Mouse (Mus musculus) embryonic fibroblast, embryonic 13.5 days (primary cell): ENCODE measurements at regions not wholly inside any gene's neighbourhood (a gene's known extent, or its start where the extent isn't known, plus 50 kb on each side); places are given as distances from the start of the nearest gene placed in this dataset.

ENCODE experiments used
- H3K27ac ChIP-seq: 2 replicates; pipeline ENCODE4 v1.5.1; 2012; ENCODE audit warnings: low read length, control low read depth, inconsistent platforms; ENCODE audit not compliant: insufficient read depth
- H3K4me1 ChIP-seq: 2 replicates; pipeline ENCODE4 v1.6.1; 2011; ENCODE audit warnings: low read length; ENCODE audit not compliant: control insufficient read depth, insufficient read depth
- H3K4me3 ChIP-seq: 2 replicates; pipeline ENCODE4 v1.5.1; 2011; ENCODE audit warnings: mild to moderate bottlenecking, control low read depth, low read length; ENCODE audit not compliant: insufficient read depth
- CTCF ChIP-seq: IDR thresholded peaks from 2 replicates; pipeline ENCODE4 v1.5.1; 2011; ENCODE audit warnings: mild to moderate bottlenecking, control low read depth, low read length, moderate library complexity, borderline replicate concordance; ENCODE audit not compliant: insufficient read depth
- POLR2A ChIP-seq: IDR thresholded peaks from 2 replicates; pipeline ENCODE4 v1.6.1; 2011; ENCODE audit warnings: low read depth, mild to moderate bottlenecking, control low read depth, low read length, moderate library complexity

DNA sequence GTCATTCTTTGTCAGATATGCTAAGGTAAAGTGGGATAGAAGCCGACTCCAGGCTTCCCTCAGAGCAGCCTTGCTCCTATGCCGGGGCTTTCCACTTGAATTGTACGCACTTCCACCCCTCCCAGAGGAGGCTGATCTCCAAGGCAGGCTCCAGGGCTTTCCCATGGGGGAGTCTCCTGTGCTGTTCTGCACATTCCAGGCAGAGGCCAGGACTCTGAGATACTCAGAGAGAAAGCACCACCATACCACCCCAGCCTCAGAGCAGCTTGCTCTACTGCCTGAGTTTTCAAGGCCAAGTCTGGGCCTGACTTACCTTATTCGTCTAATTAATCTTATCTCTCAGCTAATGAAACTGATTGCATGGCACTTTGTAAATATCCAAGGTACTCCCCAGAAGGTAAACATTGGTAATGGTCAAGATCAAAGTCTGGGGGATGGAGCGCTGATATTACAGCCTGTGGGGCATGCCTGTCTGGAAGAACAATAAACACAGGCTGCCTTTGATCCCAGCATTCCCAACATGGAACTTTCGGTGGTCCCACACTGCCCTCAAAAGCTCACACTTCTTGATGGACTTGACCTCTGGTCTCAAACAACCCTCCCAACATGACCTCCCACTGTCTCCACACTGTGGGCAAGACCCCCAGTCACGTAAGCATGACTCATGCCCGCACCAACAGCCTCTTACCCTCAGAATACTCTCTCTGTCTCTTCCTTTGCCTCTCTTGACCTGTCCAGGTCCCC is 111.6 kb upstream of the Nfe2l3 start:
- no peak overlapping the region for H3K27ac ChIP-seq

DNA sequence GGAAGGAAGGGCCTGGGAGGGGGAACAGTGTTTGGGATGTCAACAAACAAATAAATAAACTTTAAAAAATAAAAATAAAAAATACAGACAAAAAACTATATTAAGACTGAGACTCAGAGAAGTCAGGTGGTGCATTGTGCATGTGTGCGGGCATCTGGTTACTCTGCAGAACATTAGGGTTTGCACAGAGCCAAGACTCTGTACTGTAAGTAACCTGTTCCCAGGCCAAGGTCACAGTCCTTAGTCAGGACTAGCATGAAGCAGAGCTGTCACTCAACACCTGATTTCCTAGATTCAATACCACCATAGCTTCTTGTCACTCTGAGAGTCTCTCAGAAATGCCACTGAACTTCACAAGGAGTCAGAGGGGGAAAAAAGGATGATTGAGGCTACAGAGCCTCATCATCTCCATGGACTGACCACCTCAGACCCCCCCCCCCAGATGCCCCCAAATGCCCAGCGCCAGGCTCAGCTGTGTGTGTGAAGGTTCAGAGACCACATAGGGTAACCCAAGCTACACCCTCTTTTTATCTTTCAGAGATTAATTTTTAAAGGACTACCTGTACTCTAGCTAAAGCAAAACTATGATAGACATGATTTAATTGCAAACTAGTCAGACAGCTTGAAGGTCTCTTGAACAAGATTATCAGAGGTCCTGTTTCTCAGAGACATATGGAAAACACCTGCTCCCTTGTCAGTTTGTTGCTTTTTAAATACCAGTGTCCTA is 106.2 kb upstream of the Nfe2l3 start:
- TF ChIP-seq POLR2A: no peak
- TF ChIP-seq CTCF: no peak
- no peak overlapping the region for H3K27ac ChIP-seq
- H3K4me1 ChIP-seq: no peaks in the 10 kb centered on the region
- H3K4me3 ChIP-seq: no peak overlapping the region

More for the DNA sequence above, 111.6 kb upstream of the Nfe2l3 start:
- TF ChIP-seq POLR2A (no peak), CTCF (no peak)
- no peak overlapping the region for H3K4me3 ChIP-seq
- no peaks in the 10 kb centered on the region for H3K4me1 ChIP-seq

DNA sequence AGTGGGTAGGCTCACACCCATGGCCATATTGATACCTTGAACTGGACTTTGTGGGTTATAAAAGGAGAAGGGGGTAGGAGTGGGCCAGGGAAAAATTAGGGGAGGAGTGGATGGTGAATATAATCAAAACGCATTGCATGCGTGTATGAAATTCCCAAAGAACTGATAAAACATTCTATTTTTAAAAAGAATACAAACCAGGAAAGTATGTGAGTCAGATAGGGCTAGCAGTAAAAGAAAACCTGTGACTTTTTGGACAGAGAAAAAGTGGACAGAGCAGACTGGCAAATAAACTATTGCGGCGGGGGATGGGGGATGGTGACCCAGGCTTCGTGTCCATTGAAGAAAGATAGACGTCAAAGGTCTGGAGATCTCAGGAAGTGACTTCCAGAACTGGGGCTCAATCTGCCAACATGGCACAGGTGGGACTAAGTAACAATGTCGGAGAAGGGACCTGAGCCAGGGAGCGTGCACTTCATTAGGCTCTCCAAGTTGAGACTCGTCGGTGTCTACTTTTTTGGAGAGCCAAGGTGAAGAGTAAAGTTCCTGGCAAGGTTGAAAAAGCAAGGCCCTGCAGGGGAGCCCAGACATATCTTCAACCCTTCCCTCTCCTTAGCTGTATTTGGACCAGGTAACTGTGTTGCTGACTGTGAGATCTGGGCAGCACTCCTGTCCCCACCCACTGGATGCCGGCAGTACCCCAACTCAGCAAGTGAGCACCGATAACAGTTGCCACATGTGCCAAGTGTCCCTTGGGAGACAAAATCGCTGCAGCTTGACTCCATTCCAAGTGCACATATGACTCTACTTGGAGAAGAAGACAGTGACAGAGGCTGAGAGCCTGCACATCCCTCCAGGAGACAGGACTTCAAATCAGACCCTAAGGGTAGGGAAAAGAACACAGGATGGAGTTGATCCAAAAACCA is 103.1 kb upstream of the Nfe2l3 start:
- Histone ChIP-seq H3K4me3 (no peak overlapping the region), H3K4me1 (peaks cover 8% of the 10 kb centered on the region), H3K27ac (no peak overlapping the region)
- TF ChIP-seq POLR2A (no peak), CTCF (no peak)

DNA sequence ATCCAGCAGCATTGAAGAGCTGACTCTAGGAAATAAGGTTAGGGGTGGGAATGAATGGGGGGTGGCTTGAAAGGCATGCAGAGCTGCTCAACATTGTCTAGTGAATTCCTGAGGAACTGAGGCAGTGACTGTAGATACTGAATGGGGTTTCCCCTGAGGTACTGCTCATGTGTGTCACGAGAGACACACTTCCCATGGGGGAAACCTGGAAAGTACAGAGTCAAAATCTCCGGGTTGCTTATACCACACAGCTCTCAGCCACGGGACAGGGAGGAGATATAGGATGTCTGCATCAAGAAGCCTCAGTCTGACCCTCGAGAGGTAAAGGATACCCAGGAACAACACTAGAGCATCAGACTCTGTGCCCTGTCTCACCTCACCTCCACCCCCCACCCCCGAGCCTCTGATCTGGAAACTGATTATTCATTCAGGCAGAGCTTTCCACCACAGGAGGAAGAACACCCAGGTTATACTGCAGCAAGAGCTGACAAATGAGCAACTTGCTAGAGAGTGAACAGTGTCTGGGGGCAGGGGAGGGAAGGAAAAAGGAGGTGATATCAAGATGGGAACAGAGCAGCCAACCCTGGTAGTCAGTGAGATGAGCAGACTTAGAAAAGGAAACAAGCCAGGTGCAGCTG is 102.3 kb upstream of the Nfe2l3 start:
- H3K4me1 ChIP-seq: peaks cover 14% of the 10 kb centered on the region
- H3K4me3 ChIP-seq: no peak overlapping the region
- no peak overlapping the region for H3K27ac ChIP-seq
- TF ChIP-seq CTCF (no peak), POLR2A (no peak)

DNA sequence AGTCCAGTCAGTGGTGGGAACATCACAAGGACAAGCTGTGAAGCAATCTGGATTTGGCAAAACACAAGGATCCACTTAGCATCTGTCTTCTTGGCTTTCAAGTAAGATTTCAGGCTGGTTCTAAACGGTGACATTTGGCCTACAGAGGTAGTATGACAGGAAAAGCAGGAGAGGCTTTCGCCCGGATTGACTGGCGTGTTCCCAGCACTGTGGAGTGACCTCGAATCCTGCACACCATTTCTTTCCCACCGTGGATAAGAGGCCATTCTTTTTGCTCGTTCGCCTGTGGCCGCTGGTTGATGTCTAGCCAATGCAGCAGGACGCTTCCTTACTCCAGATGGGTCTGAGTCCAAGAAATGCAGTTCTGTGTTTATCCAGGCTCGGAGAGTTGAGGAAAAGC is 99.6 kb upstream of the Nfe2l3 start:
- no peak overlapping the region for H3K27ac ChIP-seq
- H3K4me3 ChIP-seq: no peak overlapping the region
- TF ChIP-seq CTCF: no peak
- TF ChIP-seq POLR2A: no peak
- H3K4me1 ChIP-seq: peaks cover 19% of the 10 kb centered on the region

DNA sequence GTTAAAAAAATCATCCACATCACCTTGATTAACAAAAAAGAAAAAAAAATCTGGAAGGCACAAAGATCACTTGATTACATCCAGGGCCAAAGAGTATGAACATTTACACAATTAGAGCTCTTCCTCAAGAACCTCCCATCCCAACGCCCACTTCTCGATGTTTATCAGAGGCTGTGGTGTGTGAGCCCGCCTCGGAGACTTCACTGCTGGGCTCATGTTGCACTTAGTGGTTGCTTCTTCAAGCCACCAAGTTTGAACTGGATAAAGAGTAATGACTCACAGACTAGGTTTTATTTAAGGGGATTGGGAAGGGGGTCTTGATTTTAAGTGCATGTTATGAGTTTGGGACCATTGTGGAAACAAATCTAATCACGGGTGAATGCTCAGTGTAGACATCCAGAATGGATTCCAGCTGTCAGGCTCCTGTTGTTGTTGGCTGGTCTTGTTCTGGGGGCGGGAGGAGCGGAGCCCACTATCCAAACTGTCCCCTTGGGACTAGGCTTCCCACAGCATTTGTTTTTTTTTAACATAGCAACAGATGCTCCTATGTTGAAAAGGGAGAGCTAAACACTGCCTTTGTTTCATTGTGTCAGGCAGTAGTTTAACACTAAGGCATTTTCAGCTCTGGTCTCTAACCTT is 98.6 kb upstream of the Nfe2l3 start:
- TF ChIP-seq CTCF: no peak
- TF ChIP-seq POLR2A: no peak; the same call in 1 of the 2 replicates
- Histone ChIP-seq H3K27ac (peak overlapping the region; percentile 88), H3K4me1 (peaks cover 22% of the 10 kb centered on the region), H3K4me3 (no peak overlapping the region)

DNA sequence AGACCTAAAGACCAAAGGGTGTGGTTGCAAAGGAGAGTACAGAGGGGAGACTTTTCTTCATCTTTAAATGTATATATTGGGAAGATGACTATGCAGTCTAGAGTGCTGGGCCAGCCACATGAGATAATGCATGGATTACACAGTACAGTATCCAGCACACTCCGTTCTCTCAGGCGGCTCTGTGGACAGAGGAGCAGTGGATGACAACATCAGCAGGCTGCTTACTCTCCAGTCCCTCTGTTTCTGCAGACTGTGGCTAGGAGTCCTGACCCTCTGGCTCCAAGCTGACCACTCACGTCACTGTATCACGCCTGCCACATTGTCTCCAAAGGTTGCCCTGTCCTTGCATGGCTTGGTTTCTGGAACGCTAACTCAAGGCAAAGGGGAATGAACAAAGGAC is 97.2 kb upstream of the Nfe2l3 start:
- TF ChIP-seq POLR2A: no peak
- no peak for TF ChIP-seq CTCF
- Histone ChIP-seq H3K4me1 (peaks cover 31% of the 10 kb centered on the region), H3K4me3 (no peak overlapping the region), H3K27ac (no peak overlapping the region)

DNA sequence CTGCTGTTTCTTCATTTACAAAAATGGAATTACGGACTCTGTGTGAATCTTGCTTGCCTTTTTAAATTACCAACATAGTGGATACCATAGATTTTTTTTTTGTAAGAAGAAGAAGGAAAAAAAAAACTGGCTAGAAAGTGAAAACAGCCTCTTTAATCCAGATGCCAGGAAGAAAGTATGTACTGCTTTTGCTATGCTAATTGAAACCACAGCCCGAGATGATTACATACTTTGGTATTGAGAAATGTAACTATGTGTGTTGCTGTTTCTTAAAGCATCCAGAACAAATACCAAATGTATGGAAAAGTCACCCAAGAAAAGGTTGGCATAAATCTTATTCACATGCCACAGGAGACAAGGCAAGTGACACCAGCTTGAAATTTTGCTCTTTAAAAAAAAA is 93.2 kb upstream of the Nfe2l3 start:
- Histone ChIP-seq H3K4me1 (peaks cover 24% of the 10 kb centered on the region), H3K27ac (no peak overlapping the region), H3K4me3 (no peak overlapping the region)
- TF ChIP-seq POLR2A: no peak
- TF ChIP-seq CTCF: no peak

DNA sequence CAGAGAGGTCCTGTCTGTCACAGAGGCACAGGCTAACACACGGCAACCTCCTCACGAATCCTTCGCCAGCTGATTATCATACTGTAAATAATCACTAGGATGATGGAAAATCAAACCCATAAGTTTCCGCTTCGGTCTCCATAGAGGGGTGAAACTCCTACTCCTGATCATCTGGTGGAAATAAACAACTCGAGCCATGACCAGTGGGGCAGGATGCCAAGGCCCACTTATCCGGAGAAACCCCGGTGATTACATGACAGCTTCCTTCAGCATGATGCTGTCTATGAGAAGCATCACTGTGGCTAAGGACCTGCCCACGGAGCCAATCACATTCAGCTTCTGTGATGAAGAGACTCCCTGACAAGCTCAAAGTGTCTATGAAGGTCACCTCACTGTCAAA is 84.7 kb upstream of the Nfe2l3 start:
- peaks cover 2% of the 10 kb centered on the region; the same call in 1 of the 2 replicates for H3K4me1 ChIP-seq
- no peak overlapping the region for H3K27ac ChIP-seq
- no peak overlapping the region for H3K4me3 ChIP-seq
- TF ChIP-seq CTCF (no peak), POLR2A (no peak)
